Mouse (Mus musculus) lung, adult 2 months (tissue): ENCODE results near the gene Samsn1. TPM values are rescaled to one million over a fixed set of nuclear protein-coding genes. Genes with fewer than 3 reads are reported as not detected.

ENCODE experiments used
- DNase-seq: peaks from one replicate; pipeline ENCODE4 v3.0.0; 2022
- H3K4me1 ChIP-seq: fragments of 200-500 bp; 2 replicates; pipeline ENCODE4 v1.6.1; 2011; ENCODE audit warnings: low read length; ENCODE audit not compliant: control insufficient read depth, insufficient read depth
- H3K4me3 ChIP-seq: fragments of 200-500 bp; replicated peaks from 2 replicates; pipeline ENCODE3; 2011; ENCODE audit warnings: low read depth, mild to moderate bottlenecking, control low read depth, low read length; ENCODE audit errors: extremely low read depth
- CTCF ChIP-seq: fragments of 200-500 bp; IDR thresholded peaks from 2 replicates; pipeline ENCODE4 v1.5.1; 2011; ENCODE audit warnings: mild to moderate bottlenecking, low read length, control low read depth; ENCODE audit not compliant: insufficient read depth
- POLR2A ChIP-seq: fragments of 200-500 bp; IDR thresholded peaks from 2 replicates; pipeline ENCODE4 v1.6.1; 2011; ENCODE audit warnings: low read depth, mild to moderate bottlenecking, control low read depth, low read length, borderline replicate concordance; ENCODE audit errors: extremely low read depth
- WGBS: fragments of 180-500 bp; shearing (Covaris S2); methylation state at CpG from one replicate; pipeline ENCODE4 v1.1.7; 2018; 5-methylcytosine and 5-hydroxymethylcytosine counted together
- polyA plus RNA-seq: library from polyadenylated mRNA; depleted of rRNA; stranded (reverse); fragments of >200 nt; gene quantifications from 2 replicates; pipeline ENCODE4 v1.2.3, GENCODE M21; 2012

The Samsn1 gene
- polyA plus RNA-seq, 1 experiment: 3.2 TPM

DNA sequence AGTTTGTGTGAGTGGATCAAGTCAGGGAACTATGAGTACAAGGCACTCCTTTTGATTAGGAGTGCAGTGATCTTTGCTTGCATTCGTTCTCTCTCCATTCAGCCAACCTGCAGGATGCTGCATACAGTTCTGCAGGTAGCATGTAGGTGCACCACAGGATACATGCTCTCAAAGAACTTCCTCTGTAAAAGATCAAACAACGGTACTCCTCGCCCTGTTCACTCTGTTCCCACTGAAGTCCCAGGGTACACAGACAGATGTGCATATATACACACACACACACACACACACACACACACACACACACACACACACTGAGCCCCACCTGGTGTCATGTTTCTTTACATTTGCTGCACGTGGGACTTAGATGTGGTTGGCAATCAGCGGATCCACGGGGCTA lies 198.9 kb downstream of the Samsn1 start:
- WGBS: 57% methylated on average over 6 of the region's 6 CpGs
- H3K4me1 ChIP-seq: no peaks in the 10 kb centered on the region
- H3K4me3 ChIP-seq: no peak overlapping the region
- TF ChIP-seq CTCF (no peak), POLR2A (no peak)
- DNase-seq: no peak

DNA sequence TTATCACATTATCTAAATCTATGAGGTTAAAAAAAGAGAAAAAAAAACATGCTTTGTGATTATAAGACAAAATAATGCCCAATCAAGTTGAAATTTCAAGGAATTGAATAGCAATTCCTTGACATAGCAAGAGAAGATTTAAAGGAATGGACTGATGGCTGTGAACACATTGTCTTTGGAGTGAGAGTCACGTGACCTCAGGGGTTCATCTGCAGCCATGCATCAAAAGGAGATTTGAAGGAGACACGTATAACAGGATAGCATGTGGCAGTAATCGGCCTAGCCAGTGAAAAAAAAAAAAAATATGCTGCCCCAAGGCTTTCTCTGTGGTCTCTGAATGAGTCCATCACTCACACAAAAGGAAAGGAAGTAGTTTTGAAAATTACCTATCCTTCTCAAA lies 201.1 kb downstream of the Samsn1 start:
- TF ChIP-seq CTCF: no peak
- TF ChIP-seq POLR2A: no peak
- DNase-seq: no peak
- Histone ChIP-seq H3K4me1 (no peaks in the 10 kb centered on the region), H3K4me3 (no peak overlapping the region)
- 58% methylated on average over 3 of the region's 3 CpGs for WGBS
